ENCODE assay signal across 16 mouse cellular contexts in genomic region chr6:96165403-96165802, GRCm38 (mm10). TPM values are rescaled to one million over a fixed set of nuclear protein-coding genes. Genes with fewer than 3 reads are reported as not detected.
A peak's percentile ranks its signal among the peaks of the same experiment; 100 is the strongest.
DNase-seq lines count a peak whose midpoint lies in the region; ATAC-seq and TF ChIP-seq lines count a peak whose summit lies in the region.
"Had no signal": no experiment of that assay in that cellular context is flagged by ENCODE, and none has a peak within 500 bp of the region (broad histone marks: within the 10 kb centered on the region; RNA-seq: fewer than 3 reads in every experiment).

No protein-coding gene starts in this region.

- H3K36me3 ChIP-seq in heart, embryonic 10.5 days, result no peaks in the 10 kb centered on the region
- H3K36me3 ChIP-seq in lung, embryonic 14.5 days (ENCODE audit: insufficient read depth), result no peaks in the 10 kb centered on the region
- H3K36me3 ChIP-seq: midbrain, embryonic 15.5 days; neural tube, embryonic 12.5 days had no signal

- no peaks in the 10 kb centered on the region for H3K9me3 ChIP-seq in heart, embryonic 10.5 days
- no peaks in the 10 kb centered on the region for H3K9me3 ChIP-seq in lung, embryonic 14.5 days (ENCODE audit: low read depth, low read length)
- H3K9me3 ChIP-seq: midbrain, embryonic 15.5 days; neural tube, embryonic 12.5 days had no signal

- no peak overlapping the region for H3K27ac ChIP-seq in heart, embryonic 10.5 days
- no peak overlapping the region for H3K27ac ChIP-seq in lung, embryonic 14.5 days (ENCODE audit: low read depth)
- H3K27ac ChIP-seq: midbrain, embryonic 15.5 days; neural tube, embryonic 12.5 days had no signal

- intact Hi-C loops in gastrocnemius, postnatal 14 days (cut with DNase I; ENCODE audit: low total_unique reads), result no loop called here

- no peak overlapping the region for H3K9ac ChIP-seq in lung, embryonic 14.5 days
- H3K9ac ChIP-seq: midbrain, embryonic 15.5 days; neural tube, embryonic 12.5 days had no signal

- no peak overlapping the region for H3K4me2 ChIP-seq in lung, embryonic 14.5 days
- H3K4me2 ChIP-seq: midbrain, embryonic 15.5 days; neural tube, embryonic 12.5 days had no signal

- H3K27me3 ChIP-seq in heart, embryonic 10.5 days (ENCODE audit: insufficient read depth, poor library complexity, severe bottlenecking), result no peaks in the 10 kb centered on the region
- H3K27me3 ChIP-seq in lung, embryonic 14.5 days (ENCODE audit: insufficient read depth, low read length), result no peaks in the 10 kb centered on the region
- H3K27me3 ChIP-seq: midbrain, embryonic 15.5 days; neural tube, embryonic 12.5 days had no signal

- peak; percentile 70; the same call in 1 of the 2 replicates for ATAC-seq in cerebellum, adult (ENCODE audit: insufficient number of reproducible peaks, low FRiP score, low TSS enrichment)
- ATAC-seq in lung, embryonic 14.5 days (ENCODE audit: insufficient read depth), result no peak
- ATAC-seq: inflammation-experienced regulatory T-cells, adult 6 months; midbrain, embryonic 15.5 days had no signal

- DNase-seq in cerebellum, adult 9-11 months, result no peak
- peak; percentile 2 to 5 for DNase-seq in heart, adult 18-20 months
- DNase-seq in heart, embryonic 10.5 days (ENCODE audit: low spot score), result no peak
- peak; percentile 2 for DNase-seq in lung, embryonic 14.5 days
- no peak for DNase-seq in lung, postnatal 25 days (ENCODE audit: low spot score)
- peak; percentile 15 for DNase-seq in gastrocnemius, postnatal 14 days
- no peak for DNase-seq in thymus, postnatal 25 days
- DNase-seq: adrenal gland, adult 8-10 months had no signal

- H3K4me3 ChIP-seq in heart, embryonic 10.5 days, result no peak overlapping the region
- H3K4me3 ChIP-seq in lung, embryonic 14.5 days (ENCODE audit: low read depth, low read length), result no peak overlapping the region
- H3K4me3 ChIP-seq: midbrain, embryonic 15.5 days; neural tube, embryonic 12.5 days had no signal

- WGBS in heart, embryonic 10.5 days, result 82% methylated on average over 13 of the region's 13 CpGs
- WGBS in lung, embryonic 14.5 days, result 79% methylated on average over 13 of the region's 13 CpGs

- no peak for TF ChIP-seq CTCF in lung, embryonic 14.5 days (IDR thresholded peaks at IDR 0.05; ENCODE audit: low read depth)

- H3K4me1 ChIP-seq in heart, embryonic 10.5 days, result no peaks in the 10 kb centered on the region
- no peaks in the 10 kb centered on the region for H3K4me1 ChIP-seq in lung, embryonic 14.5 days (ENCODE audit: insufficient read depth)
- H3K4me1 ChIP-seq: midbrain, embryonic 15.5 days; neural tube, embryonic 12.5 days had no signal

RNA-seq across cellular contexts. Expression of gene 1700123L14Rik, which starts 0.6 kb away (rescaled TPM):
- not detected for total RNA-seq in heart, adult 18-20 months (2021)
- not detected in 2 replicates for polyA plus RNA-seq in heart, embryonic 10.5 days (2016; fragmentation: Nextera tagmentation; extraction: Ambion mirVana)
- polyA plus RNA-seq in lung, embryonic 14.5 days (2014; fragmentation: Nextera tagmentation; extraction: Ambion mirVana), result not detected in 2 replicates
- not detected for total RNA-seq in gastrocnemius, postnatal 14 days (2021)
- total RNA-seq: adrenal gland, adult 8-10 months; heart, postnatal 14 days; left cerebral cortex, adult 18-20 months; liver, adult 2 months had no signal
- polyA plus RNA-seq: inflammation-experienced regulatory T-cells, adult 6 months; kidney, embryonic 16.5 days; liver, adult 2 months had no signal

RNA-seq across cellular contexts. Expression of gene Fam19a1, which starts 52.4 kb away (rescaled TPM):
- total RNA-seq in heart, adult 18-20 months (2021), result not detected
- 0.34 and 0.79 TPM in 2 replicates for polyA plus RNA-seq in heart, embryonic 10.5 days (2016; fragmentation: Nextera tagmentation; extraction: Ambion mirVana)
- polyA plus RNA-seq in lung, embryonic 14.5 days (2014; fragmentation: Nextera tagmentation; extraction: Ambion mirVana), result 2.2 and 3.0 TPM in 2 replicates
- not detected for total RNA-seq in gastrocnemius, postnatal 14 days (2021)
- polyA plus RNA-seq: inflammation-experienced regulatory T-cells, adult 6 months; liver, adult 2 months had no signal

Comparison
In these comparisons a context has a peak if more than half of its experiments do, and no peak if none do; other contexts are left out.
1. DNase-seq: peak in heart, adult 18-20 months (2 of 2), lung, embryonic 14.5 days (single experiment) and gastrocnemius, postnatal 14 days (single experiment); none in cerebellum, adult 9-11 months (single experiment), heart, embryonic 10.5 days (single experiment), lung, postnatal 25 days (single experiment) and thymus, postnatal 25 days (single experiment).